In genomic region chr12:111039771-111040530, GRCm38 (mm10) we compare ENCODE assay signal across 8 mouse cellular contexts. TPM values are rescaled to one million over a fixed set of nuclear protein-coding genes. Genes with fewer than 3 reads are reported as not detected.
DNase-seq lines count a peak whose midpoint lies in the region; ATAC-seq and TF ChIP-seq lines count a peak whose summit lies in the region.

No protein-coding gene starts in this region.

- TF ChIP-seq CTCF in hindbrain, postnatal 0 days (IDR thresholded peaks at IDR 0.05; ENCODE audit: low read depth), result no peak

- DNase-seq in NIH3T3 (ENCODE audit: low read depth), result peak; percentile 41
- DNase-seq in cerebellum, adult 18-20 months, result peak; percentile 42 to 63
- peak; percentile 35 for DNase-seq in gastrocnemius, adult 18-20 months (ENCODE audit: low spot score)
- peak; percentile 40 for DNase-seq in hindbrain, postnatal 0 days (ENCODE audit: low spot score)
- DNase-seq in spleen, postnatal 36 days (ENCODE audit: low spot score in 2 of 2), result peak; percentile 24 to 28

- H3K4me1 ChIP-seq in hindbrain, postnatal 0 days (ENCODE audit: insufficient read depth, low read length), result 0 out of 2 replicates have a peak, but pooled peaks cover 4% of the 10 kb centered on the region
- H3K4me1 ChIP-seq in limb, embryonic 13.5 days, result peaks cover 22% of the 10 kb centered on the region
- H3K4me1 ChIP-seq in midbrain, embryonic 16.5 days (ENCODE audit: control insufficient read depth, insufficient read depth, low read length), result peaks cover 19% of the 10 kb centered on the region

- H3K9me3 ChIP-seq in hindbrain, postnatal 0 days (ENCODE audit: low read length), result no peaks in the 10 kb centered on the region
- no peaks in the 10 kb centered on the region for H3K9me3 ChIP-seq in limb, embryonic 13.5 days
- no peaks in the 10 kb centered on the region for H3K9me3 ChIP-seq in midbrain, embryonic 16.5 days (replicated peaks; ENCODE audit: control insufficient read depth, low read length, poor library complexity, severe bottlenecking)

- no peaks in the 10 kb centered on the region for H3K27me3 ChIP-seq in hindbrain, postnatal 0 days (ENCODE audit: insufficient read depth, low read length)
- H3K27me3 ChIP-seq in limb, embryonic 13.5 days, result no peaks in the 10 kb centered on the region
- H3K27me3 ChIP-seq in midbrain, embryonic 16.5 days (ENCODE audit: control insufficient read depth, insufficient read depth, low read depth, low read length), result no peaks in the 10 kb centered on the region

- WGBS in hindbrain, postnatal 0 days, result under 1% methylated on average over 62 of the region's 65 CpGs
- under 1% methylated on average over 65 of the region's 65 CpGs for WGBS in limb, embryonic 13.5 days
- WGBS in midbrain, embryonic 16.5 days, result under 1% methylated on average over 63 of the region's 65 CpGs

- ATAC-seq in hindbrain, postnatal 0 days, result no peak
- ATAC-seq in limb, embryonic 13.5 days (ENCODE audit: low FRiP score, low read depth), result no peak
- ATAC-seq in midbrain, embryonic 16.5 days, result no peak
- no peak for ATAC-seq in erythroid progenitor cell, adult 5-6 weeks (replicated peaks; ENCODE audit: low FRiP score, poor library complexity, severe bottlenecking)

- H3K9ac ChIP-seq in hindbrain, postnatal 0 days (replicated peaks; ENCODE audit: low read length), result peak overlapping the region; percentile 74
- H3K9ac ChIP-seq in limb, embryonic 13.5 days, result peak overlapping the region; percentile 98
- H3K9ac ChIP-seq in midbrain, embryonic 16.5 days (ENCODE audit: low read depth, low read length), result peak overlapping the region; percentile 91

- peak overlapping the region; percentile 79 for H3K4me3 ChIP-seq in hindbrain, postnatal 0 days (ENCODE audit: low read length)
- peak overlapping the region; percentile 96 for H3K4me3 ChIP-seq in limb, embryonic 13.5 days
- peak overlapping the region; percentile 96 for H3K4me3 ChIP-seq in midbrain, embryonic 16.5 days (ENCODE audit: low read depth, low read length)

- H3K27ac ChIP-seq in hindbrain, postnatal 0 days, result peak overlapping the region; percentile 95
- peak overlapping the region; percentile 99 for H3K27ac ChIP-seq in limb, embryonic 13.5 days
- peak overlapping the region; percentile 92 for H3K27ac ChIP-seq in midbrain, embryonic 16.5 days (ENCODE audit: low read length)

- peak overlapping the region; percentile 96 for H3K4me2 ChIP-seq in hindbrain, postnatal 0 days (ENCODE audit: low read depth, low read length)
- H3K4me2 ChIP-seq in limb, embryonic 13.5 days (replicated peaks), result peak overlapping the region; percentile 90
- peak overlapping the region; percentile 91 for H3K4me2 ChIP-seq in midbrain, embryonic 16.5 days (ENCODE audit: low read length)

- H3K36me3 ChIP-seq in hindbrain, postnatal 0 days (ENCODE audit: insufficient read depth, low read length), result no peaks in the 10 kb centered on the region
- peaks cover 23% of the 10 kb centered on the region for H3K36me3 ChIP-seq in limb, embryonic 13.5 days
- no peaks in the 10 kb centered on the region for H3K36me3 ChIP-seq in midbrain, embryonic 16.5 days (ENCODE audit: control insufficient read depth, insufficient read depth, low read length)

RNA-seq across cellular contexts. Expression of gene Rcor1, which starts 0.8 kb away (rescaled TPM):
- 1 to 10 TPM; 6.1 to 8.1 TPM for total RNA-seq in gastrocnemius, adult 18-20 months (2021)
- total RNA-seq in hindbrain, postnatal 0 days (2014; rRNA removed), result 11.1 and 13.1 TPM in 2 replicates
- 3.0 and 3.1 TPM in 2 replicates for polyA plus RNA-seq in hindbrain, postnatal 0 days (2015; fragmentation: Nextera tagmentation; extraction: Ambion mirVana)
- polyA plus RNA-seq in limb, embryonic 13.5 days (2015; fragmentation: Nextera tagmentation; extraction: Ambion mirVana), result 11.1 and 11.6 TPM in 2 replicates
- polyA plus RNA-seq in midbrain, embryonic 16.5 days (2015; fragmentation: Nextera tagmentation; extraction: Ambion mirVana), result 4.4 and 5.3 TPM in 2 replicates
- 27.8 and 31.0 TPM in 2 replicates for total RNA-seq in erythroid progenitor cell, adult 5-6 weeks (2015; ENCODE audit: low replicate concordance)
- total RNA-seq in erythroid progenitor cell, adult 5-6 weeks (2017; ENCODE audit: low replicate concordance), result 21.2 and 40.1 TPM in 2 replicates
